Mouse (Mus musculus) MEL (cell line): ENCODE results near the gene Ppp1r3e. TPM values are rescaled to one million over a fixed set of nuclear protein-coding genes. Genes with fewer than 3 reads are reported as not detected.

ENCODE experiments used
- DNase-seq: peaks from one replicate; pipeline ENCODE4 v3.0.0; 2011; ENCODE audit warnings: low read depth, low spot score
- H3K27ac ChIP-seq: 2 replicates; pipeline ENCODE4 v1.5.1; 2012; ENCODE audit warnings: low read depth, mild to moderate bottlenecking, control low read depth, low read length, moderate library complexity; ENCODE audit not compliant: control insufficient read depth
- H3K27me3 ChIP-seq, 2 experiments: fragments of 150-350 bp in 1 of 2; sonication (generic) in 1 of 2; 2 replicates each; pipeline ENCODE4 v1.6.1; 2012; ENCODE audit warnings: low read length in 2 of 2, mild to moderate bottlenecking in 2 of 2, improper control_type of control experiment in 1 of 2, moderate library complexity in 1 of 2; ENCODE audit not compliant: insufficient read depth in 2 of 2, control insufficient read depth in 1 of 2
- H3K36me3 ChIP-seq, 2 experiments: 2 replicates each; pipeline ENCODE4 v1.6.1; 2012 to 2014; ENCODE audit warnings: low read length in 2 of 2, improper control_type of control experiment in 1 of 2, inconsistent platforms in 1 of 2, mild to moderate bottlenecking in 1 of 2; ENCODE audit not compliant: insufficient read depth in 2 of 2, control insufficient read depth in 1 of 2
- H3K4me1 ChIP-seq, 2 experiments: fragments of 150-350 bp in 1 of 2; sonication (generic) in 1 of 2; 2 replicates each; pipeline ENCODE4 v1.6.1; 2012; ENCODE audit warnings: low read length in 2 of 2, improper control_type of control experiment in 1 of 2, mild to moderate bottlenecking in 1 of 2; ENCODE audit not compliant: insufficient read depth in 2 of 2, control insufficient read depth in 1 of 2
- H3K4me3 ChIP-seq, 2 experiments: fragments of 150-350 bp in 1 of 2; sonication (generic) in 1 of 2; 2 replicates each; pipeline ENCODE4 v1.5.1; 2012; ENCODE audit warnings: low read depth in 2 of 2, low read length in 2 of 2, mild to moderate bottlenecking in 2 of 2, moderate library complexity in 2 of 2, control low read depth in 1 of 2, improper control_type of control experiment in 1 of 2; ENCODE audit not compliant: control insufficient read depth in 1 of 2, insufficient read depth in 1 of 2
- H3K79me2 ChIP-seq: 2 replicates; pipeline ENCODE4 v1.6.1; 2012; ENCODE audit warnings: mild to moderate bottlenecking, low read length, moderate library complexity; ENCODE audit not compliant: control insufficient read depth, poor library complexity, insufficient read depth
- H3K9ac ChIP-seq: 2 replicates; pipeline ENCODE4 v1.6.1; 2012; ENCODE audit warnings: low read depth, mild to moderate bottlenecking, control low read depth, low read length, moderate library complexity; ENCODE audit not compliant: control insufficient read depth, poor library complexity, severe bottlenecking
- H3K9me3 ChIP-seq: fragments of 150-350 bp; sonication (generic); replicated peaks from 2 replicates; pipeline ENCODE4 v1.6.1; 2012; ENCODE audit warnings: mild to moderate bottlenecking, low read length, improper control_type of control experiment, moderate library complexity; ENCODE audit not compliant: insufficient read depth
- BHLHE40 ChIP-seq: IDR thresholded peaks from 2 replicates; pipeline ENCODE4 v1.6.1; 2012; ENCODE audit warnings: low read depth, mild to moderate bottlenecking, inconsistent platforms, low read length, improper control_type of control experiment, borderline replicate concordance
- CHD2 ChIP-seq: IDR thresholded peaks from 2 replicates; pipeline ENCODE4 v1.6.1; 2011; ENCODE audit warnings: low read length, improper control_type of control experiment
- CTCF ChIP-seq, 3 experiments: IDR thresholded peaks in 2 of 3; conservative IDR thresholded peaks in 1 of 3; 2 replicates each; pipeline ENCODE4 v1.5.1; 2011 to 2012; ENCODE audit warnings: low read length in 3 of 3, low read depth in 2 of 3, mild to moderate bottlenecking in 2 of 3, improper control_type of control experiment in 1 of 3, inconsistent platforms in 1 of 3, mixed read lengths in 1 of 3, moderate library complexity in 1 of 3; ENCODE audit not compliant: control insufficient read depth in 1 of 3, insufficient read depth in 1 of 3, poor library complexity in 1 of 3, severe bottlenecking in 1 of 3
- ELF1 ChIP-seq: IDR thresholded peaks from 2 replicates; pipeline ENCODE4 v1.6.1; 2014; ENCODE audit warnings: low read depth, mild to moderate bottlenecking, inconsistent platforms, low read length, improper control_type of control experiment, moderate library complexity
- ETS1 ChIP-seq: IDR thresholded peaks from 2 replicates; pipeline ENCODE4 v1.6.1; 2012; ENCODE audit warnings: low read depth, mild to moderate bottlenecking, inconsistent platforms, low read length, improper control_type of control experiment, moderate library complexity
- HCFC1 ChIP-seq: IDR thresholded peaks from 2 replicates; pipeline ENCODE4 v1.6.1; 2012; ENCODE audit warnings: low read depth, mild to moderate bottlenecking, inconsistent platforms, low read length, improper control_type of control experiment, moderate library complexity
- JUND ChIP-seq: IDR thresholded peaks from 2 replicates; pipeline ENCODE4 v1.6.1; 2011; ENCODE audit warnings: low read depth, mild to moderate bottlenecking, improper control_type of control experiment, low read length
- KAT2A ChIP-seq: conservative IDR thresholded peaks from 2 replicates; pipeline ENCODE4 v1.6.1; 2012; ENCODE audit warnings: low read depth, low read length, improper control_type of control experiment, inconsistent platforms
- MAFK ChIP-seq: IDR thresholded peaks from 2 replicates; pipeline ENCODE4 v1.6.1; 2011; ENCODE audit warnings: low read depth, mild to moderate bottlenecking, low read length, improper control_type of control experiment, borderline replicate concordance
- MEF2A ChIP-seq: IDR thresholded peaks from 2 replicates; pipeline ENCODE4 v1.6.1; 2014; ENCODE audit warnings: low read depth, mild to moderate bottlenecking, inconsistent platforms, low read length, improper control_type of control experiment; ENCODE audit not compliant: poor library complexity, insufficient replicate concordance, severe bottlenecking; ENCODE audit errors: extremely low read depth
- MYB ChIP-seq: IDR thresholded peaks from 2 replicates; pipeline ENCODE4 v1.6.1; 2011; ENCODE audit warnings: mild to moderate bottlenecking, low read depth, low read length, improper control_type of control experiment
- NELFE ChIP-seq: IDR thresholded peaks from 2 replicates; pipeline ENCODE4 v1.6.1; 2011; ENCODE audit warnings: low read depth, low read length, improper control_type of control experiment
- NRF1 ChIP-seq: IDR thresholded peaks from 2 replicates; pipeline ENCODE4 v1.6.1; 2014; ENCODE audit warnings: low read depth, mild to moderate bottlenecking, inconsistent platforms, low read length, improper control_type of control experiment, moderate library complexity; ENCODE audit not compliant: poor library complexity, insufficient read depth, severe bottlenecking
- POLR2AphosphoS2 ChIP-seq: IDR thresholded peaks from 2 replicates; pipeline ENCODE4 v1.6.1; 2011; ENCODE audit warnings: low read length, improper control_type of control experiment
- RAD21 ChIP-seq: IDR thresholded peaks from 2 replicates; pipeline ENCODE4 v1.6.1; 2011; ENCODE audit warnings: mild to moderate bottlenecking, low read depth, low read length, improper control_type of control experiment
- UBTF ChIP-seq: IDR thresholded peaks from 2 replicates; pipeline ENCODE4 v1.6.1; 2012; ENCODE audit warnings: low read depth, mild to moderate bottlenecking, inconsistent platforms, low read length, improper control_type of control experiment, moderate library complexity, borderline replicate concordance; ENCODE audit not compliant: insufficient read depth
- USF2 ChIP-seq, 2 experiments: IDR thresholded peaks; 2 replicates each; pipeline ENCODE4 v1.6.1; 2011 to 2012; ENCODE audit warnings: improper control_type of control experiment in 2 of 2, low read length in 2 of 2, borderline replicate concordance in 1 of 2, inconsistent platforms in 1 of 2, low read depth in 1 of 2, mild to moderate bottlenecking in 1 of 2; ENCODE audit not compliant: insufficient read depth in 1 of 2
- ZC3H11A ChIP-seq: IDR thresholded peaks from 2 replicates; pipeline ENCODE4 v1.6.1; 2012; ENCODE audit warnings: low read depth, mild to moderate bottlenecking, inconsistent platforms, low read length, improper control_type of control experiment
- ZKSCAN1 ChIP-seq: IDR thresholded peaks from 2 replicates; pipeline ENCODE4 v1.6.1; 2012; ENCODE audit warnings: low read depth, mild to moderate bottlenecking, inconsistent platforms, low read length, improper control_type of control experiment, moderate library complexity
- ZMIZ1 ChIP-seq: IDR thresholded peaks from 2 replicates; pipeline ENCODE4 v1.6.1; 2012; ENCODE audit warnings: low read depth, mild to moderate bottlenecking, inconsistent platforms, low read length, improper control_type of control experiment, moderate library complexity
- ZNF384 ChIP-seq: IDR thresholded peaks from 2 replicates; pipeline ENCODE4 v1.6.1; 2012; ENCODE audit warnings: low read depth, mild to moderate bottlenecking, inconsistent platforms, low read length, improper control_type of control experiment
- polyA plus RNA-seq, 2 experiments: library from polyadenylated mRNA; stranded (reverse) in 1 of 2; unstranded in 1 of 2; fragments of >175 nt in 1 of 2; fragments of >200 nt in 1 of 2; gene quantifications; 2 replicates each; pipeline versions ENCODE4 v1.2.1 to v1.2.4; 2012; ENCODE audit warnings: low replicate concordance in 2 of 2, low read depth in 1 of 2; ENCODE audit not compliant: insufficient read length in 2 of 2, insufficient read depth in 1 of 2, missing spikeins in 1 of 2
- total RNA-seq: library from RNA; depleted of rRNA; stranded (reverse); fragments of 300-350 nt; gene quantifications from 2 replicates; pipeline ENCODE4 v1.2.3, GENCODE M21; 2012

The Ppp1r3e gene
- total and polyA plus RNA-seq, 3 experiments = 0.73 to 1.2 TPM; not detected in 1

GRCm38 (mm10) chr14:54912886-54913285 lies 35.5 kb upstream of the Ppp1r3e start, which contains the start of gene Slc22a17:
Slc22a17 (minus strand) TSS chr14:54913132.
- no peaks in the 10 kb centered on the region for H3K9me3 ChIP-seq
- no peaks in the 10 kb centered on the region for H3K79me2 ChIP-seq
- DNase-seq = no peak
- peak within 1 kb of the TSS in 1 of 2 experiments; percentile 32; a peak in 2 of 4 replicates for H3K4me3 ChIP-seq
- no peaks in the 10 kb centered on the region; a peak in 1 of 4 replicates for H3K4me1 ChIP-seq
- H3K27me3 ChIP-seq = peaks cover 9 to 13% of the 10 kb centered on the region in 2 experiments; a peak in 3 of 4 replicates
- H3K36me3 ChIP-seq = no peaks in the 10 kb centered on the region
- H3K27ac ChIP-seq = no peak within 1 kb of the TSS
- TF ChIP-seq CTCF (IDR thresholded peaks at IDR 0.05 in 2 of 3, conservative IDR thresholded peaks at IDR 0.05 in 1 of 3; ENCODE audit: control insufficient read depth in 1 of 3, insufficient read depth in 1 of 3, low read depth in 2 of 3, low read length in 3 of 3, poor library complexity in 1 of 3, severe bottlenecking in 1 of 3) = no peak
- TF ChIP-seq MEF2A = no peak
- TF ChIP-seq POLR2AphosphoS2 = no peak
- no peak for TF ChIP-seq KAT2A
- TF ChIP-seq USF2 (IDR thresholded peaks at IDR 0.05; ENCODE audit: borderline replicate concordance in 1 of 2, insufficient read depth in 1 of 2, low read depth in 1 of 2, low read length in 2 of 2) = no peak
- TF ChIP-seq ETS1 = no peak
- TF ChIP-seq, all 39 proteins: peak for 0
- no peak within 1 kb of the TSS for H3K9ac ChIP-seq

- no peak for DNase-seq
- no peak overlapping the region for H3K27ac ChIP-seq
- TF ChIP-seq ELF1 (no peak), ZKSCAN1 (no peak), BHLHE40 (no peak), JUND (no peak), NRF1 (no peak), ZC3H11A (no peak), MAFK (no peak), MYB (no peak), NELFE (no peak), HCFC1 (no peak), RAD21 (no peak), ZMIZ1 (no peak), UBTF (no peak), ZNF384 (no peak), CHD2 (no peak)
- no peaks in the 10 kb centered on the region for H3K36me3 ChIP-seq
- no peaks in the 10 kb centered on the region for H3K79me2 ChIP-seq
- no peaks in the 10 kb centered on the region for H3K9me3 ChIP-seq
- H3K4me3 ChIP-seq = peak overlapping the region in 1 of 2 experiments; percentile 32; a peak in 1 of 4 replicates
- no peak overlapping the region for H3K9ac ChIP-seq
- no peaks in the 10 kb centered on the region; a peak in 1 of 4 replicates for H3K4me1 ChIP-seq
- H3K27me3 ChIP-seq = peaks cover 9 to 13% of the 10 kb centered on the region in 2 experiments; a peak in 3 of 4 replicates
Measured at GRCm38 (mm10) chr14:54912109-54912850, 34.9 kb upstream of the Ppp1r3e start.
